Mouse (Mus musculus): Measurements from ENCODE around the gene Pcbd2.

DNA sequence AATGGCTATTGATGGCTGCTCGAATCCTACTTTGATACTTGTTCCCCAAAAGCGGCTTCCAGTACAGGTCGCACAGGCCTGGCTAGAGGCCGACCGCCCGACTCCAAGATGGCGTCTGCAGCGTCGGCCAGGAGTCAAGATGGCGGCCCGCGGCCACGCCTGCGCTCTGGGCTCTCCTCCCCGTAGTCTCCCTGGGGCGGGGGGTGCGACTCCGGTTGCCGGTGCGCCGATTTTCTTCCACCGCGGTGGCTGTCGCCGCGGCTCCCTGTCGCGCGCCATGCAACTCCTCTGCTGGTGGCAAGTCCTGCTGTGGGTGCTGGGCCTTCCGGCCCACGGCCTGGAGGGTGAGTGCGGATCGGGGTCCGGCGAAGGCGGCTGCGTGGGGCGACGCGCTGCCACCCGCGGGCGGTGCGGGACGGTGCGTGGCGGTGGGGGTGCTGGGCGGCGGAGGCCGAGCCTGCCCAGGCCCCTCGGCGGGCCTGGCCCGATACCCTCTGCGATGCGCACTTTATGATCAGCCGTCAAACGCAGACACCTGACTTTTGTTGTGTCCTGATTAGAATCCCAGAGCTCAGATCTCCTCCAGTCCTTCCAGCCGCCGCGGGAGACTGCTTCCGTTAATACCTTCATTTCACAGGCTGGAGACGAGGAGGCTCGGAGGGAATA, 12.5 kb upstream of the Pcbd2 start, which contains the start of gene Txndc15:
- TF ChIP-seq ZMIZ1 (IDR thresholded peaks at IDR 0.05; ENCODE audit: low read depth, low read length) (0 out of 2 replicates have a peak, but pooled peaks have one; percentile 52), POLR2A (IDR thresholded peaks at IDR 0.05; ENCODE audit: control insufficient read depth in 1 of 2, insufficient read depth in 1 of 2, low read depth in 1 of 2, low read length in 2 of 2, poor library complexity in 1 of 2) (peak; percentile 82 to 97), CTCF (IDR thresholded peaks at IDR 0.05 in 2 of 3, conservative IDR thresholded peaks at IDR 0.05 in 1 of 3; ENCODE audit: control insufficient read depth in 1 of 3, insufficient read depth in 1 of 3, low read depth in 2 of 3, low read length in 3 of 3, poor library complexity in 1 of 3, severe bottlenecking in 1 of 3) (no peak), MXI1 (IDR thresholded peaks at IDR 0.05; ENCODE audit: low read depth, low read length) (peak; percentile 26; the same call in 1 of the 2 replicates), ETS1 (IDR thresholded peaks at IDR 0.05; ENCODE audit: low read depth, low read length) (no peak), EP300 (IDR thresholded peaks at IDR 0.05; ENCODE audit: low read depth in 1 of 2, low read length in 2 of 2) (0 out of 4 replicates have a peak, but pooled peaks of 1 of the 2 experiments have one; percentile 5), UBTF (IDR thresholded peaks at IDR 0.05; ENCODE audit: borderline replicate concordance, insufficient read depth, low read depth, low read length) (no peak), GATA1 (IDR thresholded peaks at IDR 0.05; ENCODE audit: low read depth, low read length) (no peak), MYB (IDR thresholded peaks at IDR 0.05; ENCODE audit: low read depth, low read length) (no peak), ZC3H11A (IDR thresholded peaks at IDR 0.05; ENCODE audit: low read depth, low read length) (no peak), NELFE (IDR thresholded peaks at IDR 0.05; ENCODE audit: low read depth, low read length) (peak; percentile 64)

Measured in MEL (cell line).